Mouse (Mus musculus): ENCODE data around the gene Crebrf. TPM values are rescaled to one million over a fixed set of nuclear protein-coding genes. Genes with fewer than 3 reads are reported as not detected.

Crebrf gene
- total and polyA plus RNA-seq, 3 experiments = 5.8 to 8.1 (median 6.8) TPM

- TF ChIP-seq CHD2 (IDR thresholded peaks at IDR 0.05; ENCODE audit: low read length) (no peak), USF1 (IDR thresholded peaks at IDR 0.05; ENCODE audit: low read depth, low read length) (no peak), GABPA (IDR thresholded peaks at IDR 0.05; ENCODE audit: insufficient replicate concordance, low read depth, low read length) (no peak), EP300 (IDR thresholded peaks at IDR 0.05; ENCODE audit: low read length) (no peak), MAX (IDR thresholded peaks at IDR 0.05; ENCODE audit: low read length) (no peak), SIN3A (IDR thresholded peaks at IDR 0.05; ENCODE audit: low read length) (no peak), UBTF (IDR thresholded peaks at IDR 0.05; ENCODE audit: low read depth, low read length) (no peak), HCFC1 (IDR thresholded peaks at IDR 0.05; ENCODE audit: low read depth, low read length) (no peak), JUN (IDR thresholded peaks at IDR 0.05; ENCODE audit: insufficient read depth, low read depth, low read length) (no peak), PAX5 (IDR thresholded peaks at IDR 0.05; ENCODE audit: low read length) (no peak), BHLHE40 (IDR thresholded peaks at IDR 0.05; ENCODE audit: low read depth, low read length) (no peak), MEF2A (IDR thresholded peaks at IDR 0.05; ENCODE audit: borderline replicate concordance, low read depth, low read length) (no peak), JUND (conservative IDR thresholded peaks at IDR 0.05; ENCODE audit: low read depth, low read length) (no peak), E2F4 (IDR thresholded peaks at IDR 0.05; ENCODE audit: insufficient replicate concordance, low read depth, low read length) (no peak), NELFE (IDR thresholded peaks at IDR 0.05; ENCODE audit: low read depth, low read length) (no peak), USF2 (conservative IDR thresholded peaks at IDR 0.05; ENCODE audit: low read depth, low read length) (no peak), KAT2A (IDR thresholded peaks at IDR 0.05; ENCODE audit: insufficient replicate concordance, low read length) (no peak), MYC (IDR thresholded peaks at IDR 0.05; ENCODE audit: low read depth, low read length) (no peak), MAFK (IDR thresholded peaks at IDR 0.05; ENCODE audit: insufficient replicate concordance, low read length) (no peak)
- Histone ChIP-seq H3K27me3 (replicated peaks) (no peaks in the 10 kb centered on the region), H3K9me3 (replicated peaks; ENCODE audit: low read length) (peaks cover 3% of the 10 kb centered on the region), H3K4me2 (ENCODE audit: insufficient read depth, low read depth, poor library complexity, severe bottlenecking) (no peak overlapping the region), H3K36me3 (replicated peaks in 1 of 2; ENCODE audit: control insufficient read depth in 1 of 2, insufficient read depth in 1 of 2, low read length in 1 of 2) (peaks cover 39 to 83% of the 10 kb centered on the region in 2 experiments), H3K27ac (ENCODE audit: insufficient read depth, low read depth) (no peak overlapping the region), H3K79me2 (replicated peaks; ENCODE audit: control insufficient read depth, extremely low read depth, insufficient read depth, poor library complexity, severe bottlenecking) (no peaks in the 10 kb centered on the region), H3K4me3 (replicated peaks in 1 of 3; ENCODE audit: low read depth in 2 of 3, low read length in 2 of 3, poor library complexity in 1 of 3) (no peak overlapping the region), H3K4me1 (ENCODE audit: control insufficient read depth in 1 of 2, insufficient read depth in 2 of 2) (no peaks in the 10 kb centered on the region), H3K9ac (ENCODE audit: insufficient read depth, low read depth) (no peak overlapping the region)
- DNase-seq (ENCODE audit: extremely low read depth) = no peak
- in situ Hi-C loops (cut with MboI; ENCODE audit: low pct_ligation_motif_present, low pct_unique_long_range_greater_than_20kb, low sequenced_read_pairs) = no loop called here
- dilution Hi-C loops (cut with MboI; ENCODE audit: extremely low pct_ligation_motif_present, extremely low pct_unique_long_range_greater_than_20kb, low sequenced_read_pairs) = no loop called here
Observed at GRCm38 (mm10) chr17:26699819-26700616, 15.4 kb upstream of the Crebrf start.

DNA sequence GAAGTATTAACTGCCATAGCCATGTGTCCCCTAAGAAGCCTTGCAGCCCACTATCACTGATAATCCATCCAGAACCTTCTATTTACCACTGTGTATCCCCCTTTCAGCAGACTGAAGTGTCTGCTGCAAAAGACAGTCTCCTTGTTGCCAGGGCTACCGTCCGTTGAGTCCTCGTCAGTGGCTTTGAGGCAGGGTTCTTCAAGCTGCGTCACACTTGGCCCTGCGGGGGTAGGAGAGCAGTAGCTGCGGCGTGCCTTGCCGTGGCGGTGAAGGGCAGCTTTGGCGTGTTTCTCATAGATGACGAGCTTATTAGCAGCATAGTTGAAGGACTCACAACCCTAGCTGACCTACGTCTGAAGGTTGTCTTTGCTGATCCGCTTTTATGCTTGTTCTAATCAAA is 13.9 kb upstream of the Crebrf start:
- no peak for DNase-seq (ENCODE audit: extremely low read depth)
- TF ChIP-seq PAX5 (IDR thresholded peaks at IDR 0.05; ENCODE audit: low read length) = no peak
- dilution Hi-C loops (cut with MboI; ENCODE audit: extremely low pct_ligation_motif_present, extremely low pct_unique_long_range_greater_than_20kb, low sequenced_read_pairs) = no loop called here
- Histone ChIP-seq H3K4me1 (ENCODE audit: control insufficient read depth in 1 of 2, insufficient read depth in 2 of 2) (no peaks in the 10 kb centered on the region), H3K9me3 (replicated peaks; ENCODE audit: low read length) (peaks cover 3% of the 10 kb centered on the region), H3K9ac (ENCODE audit: insufficient read depth, low read depth) (no peak overlapping the region), H3K79me2 (replicated peaks; ENCODE audit: control insufficient read depth, extremely low read depth, insufficient read depth, poor library complexity, severe bottlenecking) (no peaks in the 10 kb centered on the region), H3K36me3 (replicated peaks in 1 of 2; ENCODE audit: control insufficient read depth in 1 of 2, insufficient read depth in 1 of 2, low read length in 1 of 2) (peaks cover 30 to 69% of the 10 kb centered on the region in 2 experiments), H3K27ac (ENCODE audit: insufficient read depth, low read depth) (no peak overlapping the region), H3K4me3 (replicated peaks in 1 of 3; ENCODE audit: low read depth in 2 of 3, low read length in 2 of 3, poor library complexity in 1 of 3) (no peak overlapping the region), H3K4me2 (ENCODE audit: insufficient read depth, low read depth, poor library complexity, severe bottlenecking) (no peak overlapping the region), H3K27me3 (replicated peaks) (no peaks in the 10 kb centered on the region)
- in situ Hi-C loops (cut with MboI; ENCODE audit: low pct_ligation_motif_present, low pct_unique_long_range_greater_than_20kb, low sequenced_read_pairs) = no loop called here

Data from CH12.LX (cell line).